Mouse (Mus musculus): ENCODE measurements at regions not wholly inside any gene's neighbourhood (a gene's known extent, or its start where the extent isn't known, plus 50 kb on each side); places are given as distances from the start of the nearest gene placed in this dataset.
"Not testable (repeated sequence)": the region's sequence is repeated elsewhere in the genome, so short reads cannot be mapped to it uniquely, and the experiment has no call there.

- H3K4me3 ChIP-seq (replicated peaks; ENCODE audit: low read length): no peak overlapping the region
- H3K4me2 ChIP-seq (ENCODE audit: low read depth, low read length): no peak overlapping the region
- H3K9me3 ChIP-seq (replicated peaks; ENCODE audit: control insufficient read depth, low read length): no peaks in the 10 kb centered on the region
- WGBS: 52% methylated on average over 5 of the region's 5 CpGs
- ATAC-seq (ENCODE audit: insufficient read depth, low FRiP score): no peak
- no peak overlapping the region for H3K9ac ChIP-seq (ENCODE audit: low read length)
- no peak overlapping the region for H3K27ac ChIP-seq (ENCODE audit: low read length)
- H3K36me3 ChIP-seq (ENCODE audit: control insufficient read depth, insufficient read depth, low read length): no peaks in the 10 kb centered on the region
- H3K27me3 ChIP-seq (ENCODE audit: control insufficient read depth, insufficient read depth, low read length): no peaks in the 10 kb centered on the region
- no peaks in the 10 kb centered on the region for H3K4me1 ChIP-seq (ENCODE audit: control insufficient read depth, insufficient read depth, low read length)
Observed at GRCm38 (mm10) chr10:119086450-119086849, 153.4 kb downstream of the Cand1 start.

DNA sequence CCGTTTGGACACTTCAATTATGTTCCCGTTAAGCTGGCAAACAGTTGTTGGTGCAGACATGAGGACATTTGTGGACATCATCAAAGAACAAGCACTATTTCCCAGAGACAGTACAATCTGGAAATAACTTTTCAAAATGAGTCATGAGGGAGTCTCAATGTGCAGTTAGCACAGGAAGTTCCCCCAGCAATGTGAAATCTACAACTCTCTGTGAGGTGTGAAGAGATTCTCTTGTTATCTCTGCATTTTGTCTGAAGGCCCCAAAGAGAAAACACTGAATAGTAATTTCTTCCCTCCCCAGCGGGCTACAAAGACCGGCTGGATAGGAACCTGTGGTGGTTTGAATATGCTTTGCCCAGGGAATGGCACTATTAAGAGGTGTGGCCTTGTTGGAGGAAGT is 156.4 kb downstream of the Cand1 start:
- Histone ChIP-seq H3K36me3 (ENCODE audit: control insufficient read depth, insufficient read depth, low read length) (no peaks in the 10 kb centered on the region), H3K4me3 (replicated peaks; ENCODE audit: low read length) (no peak overlapping the region), H3K9ac (ENCODE audit: low read length) (no peak overlapping the region), H3K27ac (ENCODE audit: low read length) (no peak overlapping the region), H3K27me3 (ENCODE audit: control insufficient read depth, insufficient read depth, low read length) (no peaks in the 10 kb centered on the region), H3K4me2 (ENCODE audit: low read depth, low read length) (no peak overlapping the region), H3K9me3 (replicated peaks; ENCODE audit: control insufficient read depth, low read length) (no peaks in the 10 kb centered on the region), H3K4me1 (ENCODE audit: control insufficient read depth, insufficient read depth, low read length) (no peaks in the 10 kb centered on the region)
- 77% methylated on average over 4 of the region's 4 CpGs for WGBS
- ATAC-seq (ENCODE audit: insufficient read depth, low FRiP score): no peak

- no peaks in the 10 kb centered on the region for H3K27me3 ChIP-seq (ENCODE audit: control insufficient read depth, insufficient read depth, low read length)
- no peaks in the 10 kb centered on the region for H3K9me3 ChIP-seq (replicated peaks; ENCODE audit: control insufficient read depth, low read length)
- no peak overlapping the region for H3K4me3 ChIP-seq (replicated peaks; ENCODE audit: low read length)
- WGBS: 83% methylated on average over 2 of the region's 2 CpGs
- H3K9ac ChIP-seq (ENCODE audit: low read length): no peak overlapping the region
- no peak for ATAC-seq (ENCODE audit: insufficient read depth, low FRiP score)
- H3K4me1 ChIP-seq (ENCODE audit: control insufficient read depth, insufficient read depth, low read length): no peaks in the 10 kb centered on the region
- no peak overlapping the region for H3K27ac ChIP-seq (ENCODE audit: low read length)
- H3K4me2 ChIP-seq (ENCODE audit: low read depth, low read length): no peak overlapping the region
- no peaks in the 10 kb centered on the region for H3K36me3 ChIP-seq (ENCODE audit: control insufficient read depth, insufficient read depth, low read length)
Observed at GRCm38 (mm10) chr10:119082861-119083260, 157.0 kb downstream of the Cand1 start.

GRCm38 (mm10) chr10:119081766-119082165 is 158.1 kb downstream of the Cand1 start:
- not testable (repeated sequence) for H3K36me3 ChIP-seq (ENCODE audit: control insufficient read depth, insufficient read depth, low read length); H3K4me3 ChIP-seq (replicated peaks; ENCODE audit: low read length); H3K9ac ChIP-seq (ENCODE audit: low read length); H3K27me3 ChIP-seq (ENCODE audit: control insufficient read depth, insufficient read depth, low read length); H3K27ac ChIP-seq (ENCODE audit: low read length); H3K4me1 ChIP-seq (ENCODE audit: control insufficient read depth, insufficient read depth, low read length); ATAC-seq (ENCODE audit: insufficient read depth, low FRiP score); H3K4me2 ChIP-seq (ENCODE audit: low read depth, low read length); H3K9me3 ChIP-seq (replicated peaks; ENCODE audit: control insufficient read depth, low read length)
- 65% methylated on average over 3 of the region's 3 CpGs for WGBS

- Histone ChIP-seq H3K4me3 (replicated peaks; ENCODE audit: low read length) (no peak overlapping the region; the same call in 1 of the 2 replicates), H3K9me3 (replicated peaks; ENCODE audit: control insufficient read depth, low read length) (no peaks in the 10 kb centered on the region), H3K9ac (ENCODE audit: low read length) (peak overlapping the region; percentile 11), H3K4me1 (ENCODE audit: control insufficient read depth, insufficient read depth, low read length) (peaks cover 17% of the 10 kb centered on the region), H3K27ac (ENCODE audit: low read length) (peak overlapping the region; percentile 56), H3K36me3 (ENCODE audit: control insufficient read depth, insufficient read depth, low read length) (no peaks in the 10 kb centered on the region), H3K27me3 (ENCODE audit: control insufficient read depth, insufficient read depth, low read length) (no peaks in the 10 kb centered on the region), H3K4me2 (ENCODE audit: low read depth, low read length) (peak overlapping the region; percentile 29)
- peak; percentile 31 for ATAC-seq (ENCODE audit: insufficient read depth, low FRiP score)
- WGBS: 6% methylated on average over 12 of the region's 12 CpGs
Observed at GRCm38 (mm10) chr10:119076100-119076566, 163.7 kb downstream of the Cand1 start.

DNA sequence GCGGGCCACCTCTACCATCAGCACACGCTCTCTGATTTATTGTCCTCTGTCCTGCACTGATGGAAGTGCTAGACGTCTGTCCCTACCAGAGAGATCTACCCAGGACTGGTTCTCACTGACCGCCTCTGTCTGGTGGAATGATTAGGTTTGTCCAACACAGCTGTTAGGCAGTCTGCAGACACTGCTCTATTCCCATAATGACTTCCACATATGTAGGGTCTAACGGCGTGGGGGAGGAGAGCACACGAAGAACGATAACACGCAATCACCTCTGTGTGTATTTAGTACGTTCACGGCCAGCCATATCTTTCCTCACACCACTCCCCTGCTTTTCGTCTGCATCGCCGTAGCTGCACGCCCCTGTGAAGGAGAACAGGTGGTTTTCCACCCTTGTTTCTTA is 165.0 kb downstream of the Cand1 start:
- no peaks in the 10 kb centered on the region for H3K36me3 ChIP-seq (ENCODE audit: control insufficient read depth, insufficient read depth, low read length)
- WGBS: 29% methylated on average over 15 of the region's 15 CpGs
- H3K9ac ChIP-seq (ENCODE audit: low read length): no peak overlapping the region
- peak; percentile 87 for ATAC-seq (ENCODE audit: insufficient read depth, low FRiP score)
- H3K9me3 ChIP-seq (replicated peaks; ENCODE audit: control insufficient read depth, low read length): no peaks in the 10 kb centered on the region
- peak overlapping the region; percentile 7; the same call in 1 of the 2 replicates for H3K4me3 ChIP-seq (replicated peaks; ENCODE audit: low read length)
- no peaks in the 10 kb centered on the region for H3K27me3 ChIP-seq (ENCODE audit: control insufficient read depth, insufficient read depth, low read length)
- H3K27ac ChIP-seq (ENCODE audit: low read length): peak overlapping the region; percentile 35
- H3K4me2 ChIP-seq (ENCODE audit: low read depth, low read length): peak overlapping the region; percentile 29; the same call in 1 of the 2 replicates
- peaks cover 17% of the 10 kb centered on the region for H3K4me1 ChIP-seq (ENCODE audit: control insufficient read depth, insufficient read depth, low read length)

- no peak overlapping the region for H3K4me2 ChIP-seq (ENCODE audit: low read depth, low read length)
- no peaks in the 10 kb centered on the region for H3K9me3 ChIP-seq (replicated peaks; ENCODE audit: control insufficient read depth, low read length)
- H3K9ac ChIP-seq (ENCODE audit: low read length): no peak overlapping the region
- H3K27me3 ChIP-seq (ENCODE audit: control insufficient read depth, insufficient read depth, low read length): no peaks in the 10 kb centered on the region
- H3K36me3 ChIP-seq (ENCODE audit: control insufficient read depth, insufficient read depth, low read length): no peaks in the 10 kb centered on the region
- no peak overlapping the region for H3K4me3 ChIP-seq (replicated peaks; ENCODE audit: low read length)
- no peak overlapping the region for H3K27ac ChIP-seq (ENCODE audit: low read length)
- no peak for ATAC-seq (ENCODE audit: insufficient read depth, low FRiP score)
- peaks cover 21% of the 10 kb centered on the region for H3K4me1 ChIP-seq (ENCODE audit: control insufficient read depth, insufficient read depth, low read length)
- WGBS: 95% methylated on average over 3 of the region's 3 CpGs
Observed at GRCm38 (mm10) chr10:119073991-119074390, 165.9 kb downstream of the Cand1 start.

GRCm38 (mm10) chr10:119069410-119069809 is 170.4 kb downstream of the Cand1 start:
- H3K27ac ChIP-seq (ENCODE audit: low read length): no peak overlapping the region
- no peak overlapping the region for H3K4me3 ChIP-seq (replicated peaks; ENCODE audit: low read length)
- H3K9ac ChIP-seq (ENCODE audit: low read length): no peak overlapping the region
- no peaks in the 10 kb centered on the region for H3K27me3 ChIP-seq (ENCODE audit: control insufficient read depth, insufficient read depth, low read length)
- peak; percentile 75; the same call in 1 of the 2 replicates for ATAC-seq (ENCODE audit: insufficient read depth, low FRiP score)
- H3K36me3 ChIP-seq (ENCODE audit: control insufficient read depth, insufficient read depth, low read length): no peaks in the 10 kb centered on the region
- H3K4me2 ChIP-seq (ENCODE audit: low read depth, low read length): no peak overlapping the region
- H3K4me1 ChIP-seq (ENCODE audit: control insufficient read depth, insufficient read depth, low read length): peaks cover 4% of the 10 kb centered on the region; the same call in 1 of the 2 replicates
- no peaks in the 10 kb centered on the region for H3K9me3 ChIP-seq (replicated peaks; ENCODE audit: control insufficient read depth, low read length)
- WGBS: 33% methylated on average over 11 of the region's 11 CpGs

- peaks cover 4% of the 10 kb centered on the region; the same call in 1 of the 2 replicates for H3K4me1 ChIP-seq (ENCODE audit: control insufficient read depth, insufficient read depth, low read length)
- H3K27me3 ChIP-seq (ENCODE audit: control insufficient read depth, insufficient read depth, low read length): no peaks in the 10 kb centered on the region
- H3K4me2 ChIP-seq (ENCODE audit: low read depth, low read length): no peak overlapping the region
- 83% methylated on average over 6 of the region's 6 CpGs for WGBS
- H3K4me3 ChIP-seq (replicated peaks; ENCODE audit: low read length): no peak overlapping the region
- ATAC-seq (ENCODE audit: insufficient read depth, low FRiP score): no peak
- no peak overlapping the region for H3K27ac ChIP-seq (ENCODE audit: low read length)
- no peak overlapping the region for H3K9ac ChIP-seq (ENCODE audit: low read length)
- no peaks in the 10 kb centered on the region for H3K9me3 ChIP-seq (replicated peaks; ENCODE audit: control insufficient read depth, low read length)
- H3K36me3 ChIP-seq (ENCODE audit: control insufficient read depth, insufficient read depth, low read length): no peaks in the 10 kb centered on the region
Observed at GRCm38 (mm10) chr10:119067838-119068237, 172.0 kb downstream of the Cand1 start.
